Mouse (Mus musculus) liver, embryonic 14 days (tissue): Measurements from ENCODE around the gene Fam71e1. TPM values are rescaled to one million over a fixed set of nuclear protein-coding genes. Genes with fewer than 3 reads are reported as not detected.

Experiments
- polyA plus RNA-seq: library from polyadenylated mRNA; depleted of rRNA; stranded (reverse); fragments of >200 nt; gene quantifications from 2 replicates; pipeline ENCODE4 v1.2.3, GENCODE M21; 2012; rRNA removed

The Fam71e1 gene
- 1.5 and 1.6 TPM in 2 replicates for polyA plus RNA-seq

GRCm38 (mm10) chr7:44495992-44496770 is at the start of gene Fam71e1, which contains the start of gene Emc10:
TSS of gene Fam71e1 (plus strand) at chr7:44496581.
TSS of gene Emc10 (minus strand) at chr7:44496529.

GRCm38 (mm10) chr7:44465111-44465510 is 31.3 kb upstream of the Fam71e1 start, which contains the start of gene Aspdh:
TSS of gene Aspdh (plus strand) at chr7:44465391.

GRCm38 (mm10) chr7:44467811-44468411 is 28.5 kb upstream of the Fam71e1 start, which contains the start of gene Josd2:
TSS of gene Josd2 (plus strand) at chr7:44467980.

GRCm38 (mm10) chr7:44524502-44524901 is 28.1 kb downstream of the Fam71e1 start, which contains the start of gene Mybpc2:
TSS of gene Mybpc2 (minus strand) at chr7:44524656.

GRCm38 (mm10) chr7:44531946-44532732 is 35.8 kb downstream of the Fam71e1 start, which contains the start of gene Spib:
TSS of gene Spib (minus strand) at chr7:44532071.

GRCm38 (mm10) chr7:44548497-44549087 is 52.2 kb downstream of the Fam71e1 start, which contains the start of gene Pold1:
TSS of gene Pold1 (minus strand) at chr7:44548849.

Other genes starting within 250 kb of the Fam71e1 start
- 1.0 TPM in 2 replicates for gene 1700028J19Rik, start 249.9 kb upstream of the Fam71e1 start, polyA plus RNA-seq
- 40.7 and 42.2 TPM in 2 replicates for gene 2410002F23Rik, start 249.9 kb upstream of the Fam71e1 start, polyA plus RNA-seq
- not detected in 2 replicates for gene Acp4, start 239.2 kb upstream of the Fam71e1 start, polyA plus RNA-seq
- gene Gm15517, start 235.1 kb upstream of the Fam71e1 start, polyA plus RNA-seq = not detected in 2 replicates
- gene Clec11a, start 189.7 kb upstream of the Fam71e1 start, polyA plus RNA-seq = 0.36 and 0.86 TPM in 2 replicates
- gene Shank1, start 186.3 kb upstream of the Fam71e1 start, polyA plus RNA-seq = 0.02 and 0.03 TPM in 2 replicates
- 0.02 TPM in 2 replicates for gene Syt3, start 112.5 kb upstream of the Fam71e1 start, polyA plus RNA-seq
- 0.12 and 0.18 TPM in 2 replicates for gene 1700008O03Rik, start 110.8 kb upstream of the Fam71e1 start, polyA plus RNA-seq
- gene Lrrc4b, start 67.6 kb upstream of the Fam71e1 start, polyA plus RNA-seq = 0.02 and 0.09 TPM in 2 replicates
- gene Aspdh, start 31.2 kb upstream of the Fam71e1 start, polyA plus RNA-seq = 6.9 and 9.4 TPM in 2 replicates
- gene Josd2, start 28.6 kb upstream of the Fam71e1 start, polyA plus RNA-seq = 183 and 206 TPM in 2 replicates
- 39.1 and 45.1 TPM in 2 replicates for gene Emc10, start 52 bp upstream of the Fam71e1 start, polyA plus RNA-seq
- 0.01 TPM in 1 of 2 replicates, not detected in the other for gene Mybpc2, start 28.1 kb downstream of the Fam71e1 start, polyA plus RNA-seq
- 0.14 and 0.18 TPM in 2 replicates for gene Spib, start 35.5 kb downstream of the Fam71e1 start, polyA plus RNA-seq
- 44.8 and 45.0 TPM in 2 replicates for gene Pold1, start 52.3 kb downstream of the Fam71e1 start, polyA plus RNA-seq
- gene Nr1h2, start 57.4 kb downstream of the Fam71e1 start, polyA plus RNA-seq = 27.6 and 31.6 TPM in 2 replicates
- 3.9 and 5.2 TPM in 2 replicates for gene Napsa, start 75.8 kb downstream of the Fam71e1 start, polyA plus RNA-seq
- 0.16 and 0.24 TPM in 2 replicates for gene Kcnc3, start 94.1 kb downstream of the Fam71e1 start, polyA plus RNA-seq
- 0.08 and 0.23 TPM in 2 replicates for gene Myh14, start 174.3 kb downstream of the Fam71e1 start, polyA plus RNA-seq
- not detected in 2 replicates for gene Izumo2, start 212.2 kb downstream of the Fam71e1 start, polyA plus RNA-seq